Mouse (Mus musculus): ENCODE data around the gene Vmn1r48.
"Not testable (repeated sequence)": the region's sequence is repeated elsewhere in the genome, so short reads cannot be mapped to it uniquely, and the experiment has no call there.

Gene Vmn1r48

DNA sequence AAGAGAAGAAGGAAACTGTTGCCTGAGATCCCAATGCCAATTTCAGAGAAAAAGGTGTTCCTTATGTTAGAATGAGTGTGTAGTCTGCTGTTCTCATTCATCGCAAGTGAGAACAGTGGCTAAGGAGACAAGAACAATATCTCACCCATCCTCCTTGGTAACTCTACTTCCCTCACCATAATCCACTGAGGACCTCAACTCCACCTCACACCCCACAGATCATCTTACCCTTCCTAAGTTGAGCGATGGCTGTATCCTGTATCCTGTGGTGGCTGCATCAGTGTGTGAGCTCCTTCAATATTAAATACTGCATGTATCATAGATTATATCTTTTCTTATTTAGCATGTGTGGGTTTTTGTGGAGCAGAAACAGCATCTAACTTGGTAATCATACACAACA is at the start of gene Vmn1r48:
Vmn1r48 (minus strand) TSS at position 101 of the 400 bp plus-strand sequence.
- H3K4me1 ChIP-seq (replicated peaks; ENCODE audit: low read depth, low read length); H3K27me3 ChIP-seq (ENCODE audit: insufficient read depth, low read length); H3K9me3 ChIP-seq (ENCODE audit: low read length); H3K4me3 ChIP-seq (replicated peaks; ENCODE audit: low read length); H3K36me3 ChIP-seq (ENCODE audit: insufficient read depth, low read length): not testable (repeated sequence)

DNA sequence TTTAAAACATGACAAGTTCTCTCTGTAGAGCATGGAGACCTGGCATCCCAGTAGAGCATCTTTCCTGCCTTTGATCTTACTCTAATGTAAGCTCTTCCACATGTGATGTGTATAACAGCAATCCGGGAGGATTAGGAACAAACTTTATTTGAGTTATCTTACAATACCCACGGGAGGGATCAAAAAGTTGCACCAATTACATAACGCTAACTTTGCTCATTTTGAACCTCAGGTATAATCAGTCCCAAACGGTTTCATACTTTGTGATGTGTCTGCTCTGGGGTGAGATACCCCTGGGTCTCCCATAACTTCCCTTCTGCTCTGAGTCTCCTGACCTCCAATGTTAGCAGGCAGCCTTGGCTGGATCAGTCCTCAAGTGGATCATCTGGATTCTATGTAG is 41.8 kb upstream of the Vmn1r48 start, which contains the start of gene Vmn1r49:
Vmn1r49 (minus strand) TSS at position 101 of the 400 bp plus-strand sequence.
- Histone ChIP-seq H3K27me3 (ENCODE audit: insufficient read depth, low read length) (no peaks in the 10 kb centered on the region), H3K9me3 (ENCODE audit: low read length) (no peaks in the 10 kb centered on the region; the same call in 1 of the 2 replicates), H3K36me3 (ENCODE audit: insufficient read depth, low read length) (no peaks in the 10 kb centered on the region), H3K4me3 (replicated peaks; ENCODE audit: low read length) (no peak within 1 kb of the TSS), H3K4me1 (replicated peaks; ENCODE audit: low read depth, low read length) (no peaks in the 10 kb centered on the region)
- TF ChIP-seq POU5F1 (IDR thresholded peaks at IDR 0.05; ENCODE audit: borderline replicate concordance, low read length) (no peak), NANOG (IDR thresholded peaks at IDR 0.05; ENCODE audit: borderline replicate concordance, low read length) (no peak), CTCF (conservative IDR thresholded peaks at IDR 0.05; ENCODE audit: low read length) (no peak)

DNA sequence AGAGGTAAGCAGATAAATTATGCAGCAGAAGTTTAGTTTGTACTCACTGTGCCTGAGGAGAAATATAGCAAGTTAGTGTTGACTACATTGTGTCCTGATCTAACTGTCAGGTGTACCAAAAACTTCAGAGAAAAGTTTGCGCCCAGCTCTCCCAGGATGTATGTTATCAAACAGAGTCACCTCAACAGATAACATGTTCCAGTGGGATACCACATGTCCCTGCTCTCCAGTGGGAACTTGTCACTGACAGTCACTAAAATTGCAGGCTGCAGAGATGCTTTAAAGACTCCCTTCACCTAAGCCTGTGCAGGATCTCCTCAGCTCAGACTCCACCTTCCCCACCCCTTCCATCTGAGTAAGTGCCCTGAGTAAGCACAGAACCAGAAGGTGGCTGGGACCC is 20.8 kb downstream of the Vmn1r48 start, which contains the start of gene Vmn1r47:
Vmn1r47 (plus strand) TSS at position 301 of the 400 bp plus-strand sequence.
- H3K36me3 ChIP-seq (ENCODE audit: insufficient read depth, low read length); H3K4me1 ChIP-seq (replicated peaks; ENCODE audit: low read depth, low read length); H3K4me3 ChIP-seq (replicated peaks; ENCODE audit: low read length); H3K27me3 ChIP-seq (ENCODE audit: insufficient read depth, low read length); H3K9me3 ChIP-seq (ENCODE audit: low read length): not testable (repeated sequence)

DNA sequence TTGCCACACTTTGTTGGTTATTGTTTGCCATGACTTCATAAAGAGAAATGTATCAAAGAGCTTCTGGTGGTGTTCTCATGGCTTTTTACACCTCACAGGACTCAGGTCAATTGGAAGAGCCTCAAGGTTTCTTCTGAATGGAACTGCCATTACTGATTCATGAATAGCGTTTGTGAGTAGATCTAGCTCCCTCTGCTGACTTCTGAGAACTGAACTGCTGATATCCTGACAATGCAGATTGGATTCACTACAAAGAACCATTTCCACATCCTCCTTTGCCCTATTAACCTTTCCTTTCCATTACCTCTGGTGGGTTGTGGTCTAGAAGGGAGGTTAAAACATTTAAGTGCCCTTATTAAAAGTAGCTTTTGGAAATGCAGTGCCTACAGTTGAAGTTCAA is 50.7 kb downstream of the Vmn1r48 start:
- H3K27me3 ChIP-seq (ENCODE audit: insufficient read depth, low read length): no peaks in the 10 kb centered on the region
- TF ChIP-seq NANOG (IDR thresholded peaks at IDR 0.05; ENCODE audit: borderline replicate concordance, low read length): no peak
- TF ChIP-seq CTCF (conservative IDR thresholded peaks at IDR 0.05; ENCODE audit: low read length): no peak
- no peak for TF ChIP-seq POU5F1 (IDR thresholded peaks at IDR 0.05; ENCODE audit: borderline replicate concordance, low read length)
- H3K9me3 ChIP-seq (ENCODE audit: low read length): peaks cover 11% of the 10 kb centered on the region; the same call in 1 of the 2 replicates
- no peaks in the 10 kb centered on the region for H3K4me1 ChIP-seq (replicated peaks; ENCODE audit: low read depth, low read length)
- H3K36me3 ChIP-seq (ENCODE audit: insufficient read depth, low read length): no peaks in the 10 kb centered on the region
- H3K4me3 ChIP-seq (replicated peaks; ENCODE audit: low read length): no peak overlapping the region
